Mouse (Mus musculus) adrenal gland, adult 18-20 months (tissue): ENCODE measurements around the gene Rbsn. TPM values are rescaled to one million over a fixed set of nuclear protein-coding genes. Genes with fewer than 3 reads are reported as not detected.
A peak's percentile ranks its signal among the peaks of the same experiment; 100 is the strongest.

Source experiments
- DNase-seq, 2 experiments: peaks; one replicate each; pipeline ENCODE4 v3.0.0; 2021 to 2022; ENCODE audit warnings: low spot score in 2 of 2
- long read RNA-seq, 2 experiments: library from polyadenylated mRNA; stranded (forward); transcript quantifications; one replicate each; pipeline ENCODE4 v2.0.0; 2021
- total RNA-seq, 2 experiments: library from RNA; stranded (reverse); gene quantifications; 1 replicate in 1 of 2; 2 replicates in 1 of 2; pipeline ENCODE4 v1.2.3; 2021

The Rbsn gene
- 10 to 100 TPM; 18.5 to 22.8 TPM for total RNA-seq
- long read RNA-seq, experiment 1, full-length matches to known transcripts = 9 of 16 reads
- long read RNA-seq, experiment 1, partial matches to known transcripts = 1 of 16 reads
- long read RNA-seq, experiment 1, other reads (novel, unspliced or antisense) = 6 of 16 reads
- long read RNA-seq, experiment 2, full-length matches to known transcripts = 21 of 43 reads
- long read RNA-seq, experiment 2, partial matches to known transcripts = 4 of 43 reads
- long read RNA-seq, experiment 2, other reads (novel, unspliced or antisense) = 18 of 43 reads

DNA sequence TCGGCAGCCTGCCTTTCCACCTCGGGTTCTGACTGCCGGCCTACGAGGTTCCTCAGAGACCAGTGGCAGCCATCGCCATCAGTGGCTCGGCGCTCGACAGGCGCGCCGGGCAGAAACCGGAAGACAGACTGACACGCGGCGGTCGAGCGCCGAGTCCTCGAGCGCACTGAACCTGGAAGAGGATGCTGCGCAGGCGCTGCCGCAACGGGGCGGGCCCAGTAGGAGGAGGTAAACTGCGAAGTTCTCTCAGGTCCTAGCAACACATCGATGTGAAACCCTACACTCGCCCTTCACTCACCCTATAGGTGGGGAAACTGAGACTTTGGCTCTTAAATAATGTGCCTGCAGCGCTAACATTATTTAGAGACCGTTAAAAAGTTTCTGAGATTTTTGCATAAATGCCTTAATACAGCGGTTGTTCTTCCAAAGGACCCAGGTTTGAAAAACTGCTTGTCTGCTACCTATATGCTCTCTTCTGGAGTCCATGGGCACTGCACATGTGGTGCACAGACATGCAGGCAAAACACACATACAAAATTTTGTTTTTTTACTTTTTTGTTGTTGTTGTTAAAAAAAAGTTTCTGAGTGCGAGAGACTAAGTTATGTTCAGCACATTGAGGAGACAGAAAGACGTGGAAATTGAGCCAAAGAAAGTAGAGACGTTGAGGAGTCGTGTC lies at the start of gene Rbsn:
Gene Rbsn (minus strand): TSS at position 153 of the 677 bp plus-strand sequence.
- DNase-seq = peak; percentile 80 to 87

DNA sequence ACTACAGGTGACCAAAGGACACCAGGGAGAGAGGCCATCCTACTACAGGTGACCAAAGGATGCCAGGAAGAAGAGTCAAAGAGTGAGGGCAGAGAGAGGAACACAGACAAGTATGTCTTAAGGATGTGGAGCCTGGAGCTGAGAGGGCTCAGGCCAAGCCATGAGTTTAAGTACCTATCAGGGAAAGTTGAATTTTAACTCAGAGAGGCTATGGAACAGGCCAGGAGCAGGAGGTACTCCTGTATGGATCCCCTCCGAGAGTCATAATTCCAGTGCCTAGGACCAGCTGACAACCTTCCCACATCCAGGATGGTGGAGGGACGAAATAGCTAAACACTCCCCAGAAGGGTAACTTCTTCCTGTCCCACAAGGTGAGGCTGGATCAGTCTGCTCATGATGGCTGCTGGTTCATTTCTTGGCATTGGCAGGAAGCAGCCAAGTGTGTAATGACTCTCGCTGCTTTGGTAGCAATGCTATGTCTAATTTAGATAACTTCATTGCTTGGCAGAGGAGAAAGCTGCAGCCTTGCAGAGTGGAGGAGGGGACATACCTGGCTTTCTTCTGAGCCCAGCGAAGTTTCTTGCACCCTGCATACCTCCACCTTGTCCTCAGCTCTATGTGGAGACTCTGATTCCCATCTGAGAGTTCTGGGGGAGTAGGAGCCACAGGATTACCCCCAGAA lies 46.6 kb upstream of the Rbsn start:
- DNase-seq = no peak

DNA sequence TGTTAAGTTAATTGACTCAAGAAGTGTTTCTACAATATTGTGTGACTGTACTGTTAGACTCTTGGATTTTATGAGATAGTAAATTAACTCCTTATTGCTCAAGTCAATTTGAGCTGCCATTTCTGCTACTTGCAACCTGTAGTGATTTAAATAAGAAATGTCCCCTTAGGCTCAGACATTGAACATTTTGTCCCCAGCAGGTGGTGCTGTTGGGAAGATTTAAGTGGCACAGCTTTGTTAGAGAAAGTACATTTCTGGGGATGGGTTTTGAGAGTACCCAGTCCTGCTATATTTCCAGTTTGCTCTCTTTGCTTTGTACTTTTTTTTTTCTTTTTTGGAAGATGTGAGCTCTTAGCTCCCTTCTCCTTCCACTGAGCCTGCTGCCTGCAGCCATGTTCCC lies 40.6 kb upstream of the Rbsn start:
- DNase-seq = no peak

DNA sequence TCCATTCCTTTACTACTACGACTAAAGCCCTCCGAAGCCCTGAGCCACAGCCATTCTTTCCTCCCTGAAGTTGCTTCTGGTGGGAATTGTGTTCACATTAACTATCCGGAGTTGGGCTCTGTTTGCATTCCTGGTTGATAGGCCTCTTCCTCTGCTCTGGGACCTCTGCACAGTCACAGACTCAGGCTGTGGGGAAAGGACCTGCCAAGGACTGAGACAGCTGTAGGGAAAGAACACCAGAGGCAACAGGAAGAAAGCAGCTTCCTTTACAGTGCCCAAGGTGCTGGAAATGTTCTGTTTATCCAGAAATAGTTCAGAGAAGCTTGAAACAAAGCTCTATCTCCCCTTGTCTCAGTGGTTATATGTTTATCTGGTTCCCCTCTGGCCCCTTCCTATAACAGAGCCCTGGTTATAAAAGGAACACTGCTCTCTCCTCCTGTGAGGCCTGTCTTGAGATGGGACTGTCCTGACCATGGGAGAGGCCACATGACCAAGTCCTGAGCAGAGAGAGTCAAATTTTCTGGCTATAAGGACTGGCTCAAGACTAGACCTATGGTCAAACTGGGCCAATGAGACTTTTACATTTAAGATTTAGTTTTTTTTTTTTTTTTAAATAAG lies 38.6 kb upstream of the Rbsn start:
- DNase-seq = no peak

DNA sequence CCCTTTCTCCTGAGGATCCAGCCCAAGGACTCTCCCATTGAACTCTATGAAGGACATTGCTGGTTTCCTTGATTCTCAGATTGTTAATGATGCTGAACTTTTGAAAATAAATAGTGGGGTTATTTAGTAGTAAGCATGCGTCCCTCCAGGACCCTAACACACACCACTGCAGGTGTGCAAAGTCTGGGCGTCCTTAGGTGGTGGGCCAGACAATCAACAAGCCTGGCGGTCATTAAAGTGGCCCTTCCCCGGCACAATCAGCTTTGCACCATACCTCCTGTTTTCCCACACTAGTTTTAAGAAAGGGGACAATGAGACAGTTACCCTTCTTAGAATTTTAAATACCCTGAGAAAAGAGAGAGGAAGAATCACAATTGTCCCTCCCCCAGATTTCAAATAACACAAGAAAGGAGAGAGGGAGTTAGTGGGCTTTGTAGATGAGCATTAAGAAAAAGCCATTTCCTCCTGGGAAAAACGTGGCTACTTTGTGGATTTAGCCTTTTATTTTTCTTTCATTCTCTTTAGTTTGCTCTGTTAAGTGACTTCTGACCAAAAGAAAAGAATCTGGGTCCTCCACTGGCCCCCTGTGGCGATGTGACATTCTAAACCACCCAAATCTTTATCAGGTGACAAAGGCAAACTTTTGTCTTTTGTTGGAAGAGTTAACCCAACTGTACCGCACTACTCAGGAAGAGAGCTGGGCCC lies 32.6 kb upstream of the Rbsn start:
- DNase-seq = no peak

DNA sequence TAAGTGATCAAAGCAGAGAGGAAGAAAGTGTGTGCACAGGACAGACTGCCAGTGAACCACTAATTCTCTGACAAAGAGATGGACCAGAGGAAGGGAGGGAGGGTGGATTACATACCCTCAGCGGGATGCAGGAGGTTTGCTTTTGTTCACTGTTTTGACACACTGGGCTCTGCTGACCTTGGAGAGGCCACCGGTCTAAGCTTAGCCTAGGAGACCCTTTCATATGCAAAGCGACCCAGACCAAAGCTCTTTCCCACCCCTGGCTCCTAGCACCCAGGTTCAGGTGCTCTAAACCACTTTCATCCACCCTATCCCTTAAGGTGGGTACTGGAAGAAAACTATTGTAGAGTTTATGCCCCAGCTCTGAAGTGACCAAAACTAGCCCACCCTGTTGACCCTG lies 31.6 kb upstream of the Rbsn start:
- DNase-seq = no peak

DNA sequence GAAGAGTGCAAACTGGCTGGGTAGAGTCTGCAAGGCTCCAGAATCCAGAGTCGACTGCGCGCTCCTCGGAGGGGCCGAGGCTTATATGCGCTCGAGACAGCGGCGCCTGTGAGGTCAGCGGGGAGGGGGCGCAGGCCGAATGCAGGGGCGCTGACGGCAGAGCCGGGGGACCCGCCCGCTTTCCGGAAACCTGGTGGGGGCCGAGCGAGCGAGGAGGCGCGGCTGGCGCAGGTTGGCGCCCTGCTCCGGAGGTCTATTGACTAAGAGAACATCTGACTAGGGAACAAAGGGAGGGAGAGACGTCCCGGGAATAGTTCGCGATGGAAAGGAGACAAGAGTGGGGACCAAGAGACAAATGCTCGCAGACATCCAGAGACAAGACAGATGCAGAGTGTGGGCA lies 29.9 kb upstream of the Rbsn start, which contains the start of gene Trh:
Gene Trh (minus strand): TSS at position 60 of the 400 bp plus-strand sequence.
- no peak for DNase-seq

DNA sequence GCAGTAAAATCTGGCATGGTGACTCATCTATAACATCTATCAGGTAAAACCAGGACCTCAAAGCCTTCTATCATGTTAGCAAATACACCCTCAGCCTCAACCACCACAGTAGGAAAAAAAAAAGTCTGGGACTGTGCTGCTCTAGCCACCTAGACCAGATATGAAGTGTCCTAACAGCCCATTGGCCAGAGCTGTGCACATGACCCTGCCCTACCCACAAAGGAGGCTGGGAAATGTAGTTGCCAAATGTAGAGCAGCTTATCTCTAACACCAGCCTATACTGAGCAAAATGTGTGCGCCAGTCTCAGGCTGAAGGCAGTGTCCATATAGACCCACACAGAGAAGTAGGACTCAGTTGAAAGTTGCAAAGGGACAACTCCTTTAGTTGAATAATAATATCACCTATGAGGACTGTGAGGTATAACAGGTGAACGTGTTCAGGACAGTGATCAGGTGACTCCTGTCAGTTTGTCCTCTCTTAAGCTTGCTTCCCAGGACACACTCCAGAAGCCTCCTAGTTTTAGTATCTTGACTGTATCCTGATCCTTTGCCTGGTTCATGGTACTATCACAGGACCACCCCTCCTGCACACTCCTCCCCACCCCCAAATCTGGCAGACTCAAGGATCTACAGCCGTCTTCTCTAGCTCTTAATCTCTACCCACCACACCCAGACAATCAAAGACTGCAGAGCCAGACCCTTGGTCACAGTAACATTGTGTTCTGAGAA lies 26.6 kb upstream of the Rbsn start:
- peak; percentile 28 to 41 for DNase-seq

DNA sequence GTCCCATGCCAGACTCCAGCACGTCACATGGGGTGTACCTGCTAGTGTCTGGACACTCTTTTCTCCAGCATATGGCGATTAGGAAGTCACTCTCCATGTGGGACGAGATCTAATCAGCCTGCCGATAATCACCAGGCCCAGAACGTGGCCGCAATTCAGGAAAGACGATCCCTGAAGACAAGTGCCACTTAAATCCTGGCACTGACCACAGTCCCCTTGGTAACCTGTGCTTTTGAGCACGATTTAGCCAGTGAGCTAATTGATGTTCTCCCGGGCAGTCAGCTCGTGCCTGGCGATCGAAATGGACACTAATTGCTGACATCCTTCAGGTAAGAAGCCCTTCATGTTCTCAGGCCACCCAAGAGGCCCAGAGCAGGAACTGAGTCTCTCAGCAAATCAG lies 20.3 kb upstream of the Rbsn start:
- DNase-seq = no peak

DNA sequence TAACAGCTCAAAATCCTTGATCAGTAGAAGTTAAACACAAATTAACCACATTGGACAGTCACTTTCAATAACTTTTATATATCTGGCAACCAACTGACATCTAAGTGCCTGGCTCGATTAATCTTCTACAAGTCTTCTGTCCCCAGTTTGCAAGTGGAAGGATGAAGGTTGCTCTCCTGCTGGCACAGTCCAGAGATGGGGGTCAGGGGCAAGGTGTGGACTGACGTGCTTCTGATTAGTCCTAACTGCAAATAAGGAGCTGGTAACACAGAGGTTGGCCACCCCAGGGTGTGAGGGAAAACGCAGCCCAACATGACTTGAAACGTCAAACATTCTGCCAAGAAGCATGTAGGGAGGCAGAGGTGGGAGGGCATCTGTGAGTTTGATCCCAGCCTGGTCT lies 17.0 kb upstream of the Rbsn start:
- DNase-seq = no peak

DNA sequence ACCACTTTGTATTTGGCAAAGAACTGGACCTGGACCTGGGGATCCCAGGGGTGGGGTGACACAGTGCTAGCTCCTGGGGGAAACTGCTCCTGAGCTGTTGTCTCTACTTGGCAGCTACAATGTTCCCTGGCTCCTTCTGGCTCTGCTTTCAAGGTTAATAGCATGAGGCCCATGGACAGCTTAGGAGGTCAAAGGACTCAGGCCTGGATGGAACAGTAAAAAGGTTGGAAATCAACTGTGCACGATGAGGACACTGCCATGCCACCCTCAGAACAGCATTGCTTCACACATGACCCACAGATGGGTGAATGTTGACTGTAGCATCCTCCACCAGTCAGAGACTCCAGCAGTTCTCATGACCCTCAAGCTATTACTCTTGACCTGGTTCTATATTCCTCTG lies 16.6 kb upstream of the Rbsn start:
- no peak for DNase-seq

DNA sequence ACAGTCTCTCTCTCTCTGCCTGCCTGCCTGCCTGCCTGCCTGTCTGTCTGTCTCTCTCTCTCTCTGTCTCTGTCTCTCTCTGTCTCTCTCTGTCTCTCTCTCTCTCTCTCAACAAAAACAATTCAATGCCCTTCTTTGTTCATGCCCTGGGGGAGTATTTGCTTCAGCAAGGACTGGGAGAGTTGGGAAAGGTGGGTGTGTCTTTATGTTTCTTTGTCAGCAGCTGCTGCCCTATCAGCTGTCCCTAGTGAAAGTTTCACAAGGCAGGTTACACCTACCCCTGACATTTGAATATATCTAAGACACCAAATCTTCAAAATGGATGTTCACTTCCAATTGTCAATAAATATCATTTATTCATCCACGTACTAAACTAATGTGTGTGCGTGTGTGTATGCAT lies 14.9 kb upstream of the Rbsn start:
- DNase-seq = no peak

DNA sequence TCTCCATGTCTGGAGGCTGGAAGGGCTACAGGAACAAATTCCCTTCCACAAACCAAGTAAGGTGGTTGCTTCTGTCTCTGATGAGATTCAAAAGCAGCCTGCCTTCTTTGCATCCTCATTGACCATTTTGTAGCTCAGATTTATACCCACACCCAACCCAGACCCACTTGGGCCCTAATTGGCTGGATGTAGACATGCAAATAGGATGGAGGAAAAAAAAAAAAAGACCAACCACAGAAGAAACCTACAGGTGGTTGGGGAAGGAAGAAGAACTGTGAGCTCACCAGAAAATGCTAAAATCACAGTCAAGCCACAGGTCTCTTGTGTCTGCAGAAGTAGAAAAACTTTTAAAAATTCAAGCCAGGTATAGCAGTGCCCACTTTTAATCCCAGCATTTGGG lies 14.4 kb upstream of the Rbsn start:
- DNase-seq = no peak

DNA sequence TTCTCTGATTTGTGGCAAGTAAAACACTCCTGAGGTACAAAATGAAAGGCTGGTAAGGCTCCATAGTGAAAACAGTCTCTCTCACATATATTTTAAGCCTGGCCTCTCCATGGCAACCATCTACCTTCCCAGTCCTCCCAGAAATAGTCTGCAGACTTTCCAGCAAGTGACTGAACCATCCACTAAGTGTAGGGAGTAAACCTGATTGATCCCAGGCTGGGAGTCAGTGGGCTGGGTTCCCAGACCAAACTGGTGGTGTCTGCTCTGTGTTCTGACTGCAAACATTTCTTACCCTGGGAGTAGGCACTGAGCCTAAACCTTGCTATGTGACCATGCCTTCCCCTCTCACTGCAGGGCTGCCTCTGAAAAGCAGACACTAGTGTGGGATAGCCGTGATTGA lies 10.3 kb upstream of the Rbsn start:
- DNase-seq = no peak

DNA sequence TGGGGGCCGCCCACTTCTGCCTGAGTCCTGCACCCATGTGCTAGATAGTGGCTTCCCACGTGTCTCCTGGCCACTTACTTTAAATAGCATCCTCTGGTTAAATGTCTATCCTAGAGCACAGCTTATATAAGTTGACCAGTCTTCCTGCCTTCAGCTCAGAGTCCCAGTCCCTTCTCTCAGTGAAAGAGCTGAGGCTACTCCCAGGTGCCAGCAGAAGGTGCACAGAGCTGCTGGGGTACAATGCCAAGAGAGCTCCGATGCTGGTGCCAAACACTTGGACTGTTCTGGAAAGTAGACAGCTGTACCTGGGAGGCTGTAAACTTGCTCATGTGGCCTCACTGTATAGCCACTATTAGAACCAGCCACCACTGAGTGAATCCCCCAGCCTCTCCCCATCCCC lies 7.3 kb upstream of the Rbsn start:
- DNase-seq = no peak

DNA sequence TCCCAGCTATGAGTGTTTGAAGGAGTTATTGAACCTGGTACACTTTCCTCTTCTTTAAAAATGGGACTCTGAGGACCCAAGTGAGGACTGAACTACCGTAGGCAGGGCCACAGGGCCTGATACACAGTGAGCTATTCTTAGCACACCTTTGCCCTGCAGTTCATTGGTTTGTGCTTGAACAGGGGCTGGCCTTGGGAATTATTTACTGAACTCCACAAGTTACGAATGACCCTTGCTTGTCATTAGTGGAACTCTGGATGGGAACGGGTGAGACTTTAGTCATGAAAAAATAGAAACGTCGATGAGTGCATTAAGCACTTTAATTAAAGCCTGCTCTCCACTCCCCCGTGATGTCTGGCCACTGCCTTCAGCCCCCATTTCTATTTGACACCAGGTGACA lies 6.9 kb upstream of the Rbsn start:
- no peak for DNase-seq

DNA sequence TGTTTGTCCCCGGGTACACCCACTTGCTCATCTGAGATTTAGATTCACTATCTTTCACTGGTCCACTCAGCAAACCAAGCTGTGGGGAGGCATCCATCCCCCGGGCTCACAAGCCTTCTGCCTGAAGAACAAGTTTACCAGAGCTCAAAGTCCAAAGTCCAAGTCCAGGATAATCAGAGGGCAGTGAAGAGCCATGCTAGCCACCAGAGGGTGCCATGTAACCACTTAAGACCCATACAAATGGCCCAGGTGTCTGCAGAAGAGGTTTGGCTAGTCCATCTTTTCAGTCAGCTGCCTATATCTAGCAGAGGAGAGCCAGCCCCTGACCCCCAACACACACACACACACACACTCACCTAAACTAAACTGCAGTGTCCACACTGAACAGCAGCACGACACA lies 4.7 kb upstream of the Rbsn start:
- peak in 1 of 2 experiments; percentile 16 for DNase-seq

DNA sequence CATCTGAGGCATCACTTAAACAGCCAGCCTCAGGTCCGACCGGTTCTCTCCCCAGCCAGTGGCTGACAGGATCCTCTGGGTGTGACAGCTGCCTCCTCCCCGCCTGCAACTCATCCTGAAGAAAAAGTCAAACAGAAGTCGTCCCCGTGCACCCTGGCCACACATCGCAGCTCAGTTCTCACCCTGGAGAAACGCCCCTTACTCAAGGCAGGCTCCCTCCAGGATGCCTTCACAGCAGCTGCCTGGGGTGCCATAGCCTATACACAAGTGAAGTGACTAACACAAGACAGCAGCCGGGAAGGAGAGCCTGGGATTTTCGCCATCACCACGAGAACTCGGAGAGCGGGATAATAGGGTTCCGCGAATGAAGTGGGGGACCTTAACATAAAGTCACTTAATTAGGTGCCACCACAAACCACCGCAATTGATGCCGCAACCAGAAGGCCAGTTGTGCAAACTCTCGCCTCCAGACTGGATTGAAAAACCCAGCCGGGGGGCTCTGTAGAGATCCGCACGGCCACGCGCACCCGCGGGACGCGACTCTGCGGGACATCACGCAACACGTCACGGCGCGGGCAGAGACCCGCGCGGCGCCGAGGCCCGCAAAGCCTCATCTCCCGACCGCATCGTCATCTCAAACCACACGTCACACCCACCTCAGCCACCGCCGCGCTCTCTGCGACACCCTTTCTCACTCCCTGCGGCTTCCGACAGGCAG lies 511 bp downstream of the Rbsn start:
- DNase-seq = no peak

DNA sequence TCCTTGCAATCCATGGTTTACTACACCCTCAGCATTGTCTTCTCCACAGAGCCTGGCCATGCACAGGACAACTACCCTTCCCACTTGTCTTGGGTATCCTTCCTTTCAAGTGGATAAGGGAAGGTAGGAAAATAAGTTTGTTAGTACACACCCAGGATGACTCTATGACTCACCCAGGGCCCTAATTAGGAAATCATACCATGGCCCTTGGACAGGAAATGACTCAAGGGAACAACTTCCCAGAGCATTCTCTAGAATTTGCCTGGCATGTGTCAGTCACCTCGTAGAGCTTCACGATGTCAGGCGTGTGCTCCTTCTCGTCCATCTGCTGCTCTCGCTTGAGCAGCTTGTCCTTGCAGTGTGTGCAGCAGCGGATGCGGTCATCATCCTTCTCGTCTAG lies 15.3 kb downstream of the Rbsn start:
- no peak for DNase-seq

DNA sequence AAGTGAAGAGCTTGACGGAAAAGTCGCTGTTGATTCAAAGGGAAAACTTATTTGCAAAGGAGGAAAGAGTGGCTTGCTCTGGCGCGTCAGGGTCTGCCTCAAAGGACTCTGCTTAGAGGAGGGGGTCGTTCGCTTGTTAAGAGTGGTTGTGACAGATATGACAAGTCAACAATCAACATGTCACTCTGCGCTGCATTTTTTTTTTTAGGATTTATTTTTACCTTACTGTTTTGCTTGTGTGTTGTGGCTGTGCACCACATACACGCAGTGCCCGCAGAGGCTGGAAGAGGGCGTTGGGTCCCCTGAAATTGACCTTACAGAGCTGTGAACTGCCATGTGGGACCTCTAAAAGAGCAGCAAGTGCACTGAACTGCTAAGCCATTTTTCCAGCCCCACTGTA lies 30.5 kb downstream of the Rbsn start:
- no peak for DNase-seq
